Mouse (Mus musculus) heart, postnatal 0 days (tissue): ENCODE results near the gene Igsf9.

Experiments used
- CTCF ChIP-seq: IDR thresholded peaks from 2 replicates; pipeline ENCODE4 v1.5.1; 2016; ENCODE audit warnings: antibody characterized with exemption, control low read depth, low read depth
- EP300 ChIP-seq: IDR thresholded peaks from 2 replicates; pipeline ENCODE4 v1.6.1; 2016; ENCODE audit warnings: antibody characterized with exemption, low read depth

DNA sequence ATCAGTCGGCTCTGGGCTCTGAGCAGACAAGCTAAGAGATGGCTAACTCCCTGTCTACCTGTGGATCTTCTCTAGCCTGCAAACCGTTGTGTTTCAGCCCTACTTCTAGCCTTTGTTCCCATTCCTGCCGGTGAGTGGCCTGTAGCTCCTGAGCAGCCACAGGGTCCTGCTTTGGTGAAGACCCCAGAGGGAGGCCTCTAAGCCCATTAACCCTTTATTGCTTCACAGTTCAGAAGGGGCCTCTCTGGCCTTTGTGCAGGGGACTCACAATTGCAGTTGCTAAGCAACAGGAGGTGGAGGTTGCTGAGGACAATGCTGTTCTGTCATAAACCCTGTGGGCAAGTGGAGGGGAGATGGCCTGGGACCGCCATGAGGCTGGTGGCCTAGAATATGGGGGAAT is 4.6 kb downstream of the Igsf9 start:
- TF ChIP-seq CTCF (no peak), EP300 (no peak)
